Mouse (Mus musculus) layer of hippocampus, adult 2 months (tissue): ENCODE measurements around the gene Irak2. TPM values are rescaled to one million over a fixed set of nuclear protein-coding genes. Genes with fewer than 3 reads are reported as not detected.

Source experiments
- DNase-seq, 2 experiments: peaks; one replicate each; pipeline ENCODE4 v3.0.0; 2022; ENCODE audit warnings: low spot score in 2 of 2
- H3K27ac ChIP-seq: fragments of 200-600 bp; 2 replicates; pipeline ENCODE4 v1.8.1; 2022
- H3K4me3 ChIP-seq: fragments of 200-600 bp; 2 replicates; pipeline ENCODE4 v1.8.1; 2022; ENCODE audit warnings: mild to moderate bottlenecking
- CTCF ChIP-seq: fragments of 200-600 bp; conservative IDR thresholded peaks from 2 replicates; pipeline ENCODE4 v1.8.1; 2022; ENCODE audit warnings: antibody characterized with exemption, mild to moderate bottlenecking, moderate library complexity
- total RNA-seq, 2 experiments: library from RNA; stranded (reverse); gene quantifications; 2 replicates each; pipeline ENCODE4 v1.2.3; 2021

Gene Irak2
- total RNA-seq, 2 experiments from 2014 or later, result 16.6 to 18.8 TPM

DNA sequence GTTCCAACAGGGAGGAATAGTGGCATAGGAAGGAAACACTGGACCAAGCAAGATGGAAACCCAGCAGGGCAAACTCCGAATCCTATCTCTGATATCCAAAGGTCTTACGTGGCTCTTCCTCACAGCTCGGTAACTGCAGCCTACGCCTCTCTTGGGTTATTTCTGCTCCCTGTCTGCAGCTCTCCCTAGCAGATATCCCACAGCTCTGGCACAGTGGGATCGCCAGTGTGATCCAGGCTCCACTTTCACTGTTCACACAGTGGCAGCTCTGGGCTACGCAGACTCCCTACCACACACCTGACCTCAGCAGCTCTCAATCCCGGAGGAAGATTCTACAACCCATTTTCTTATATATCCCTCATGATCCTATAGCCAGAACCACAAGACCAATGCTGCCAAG is 24.1 kb upstream of the Irak2 start:
- no peak for TF ChIP-seq CTCF
- no peak for DNase-seq
- no peak overlapping the region for H3K4me3 ChIP-seq
- peak overlapping the region; percentile 90 for H3K27ac ChIP-seq

- Histone ChIP-seq H3K4me3 (no peak overlapping the region), H3K27ac (peak overlapping the region; percentile 90)
- no peak for TF ChIP-seq CTCF
- peak in 1 of 2 experiments; percentile 58 for DNase-seq
Observed at GRCm38 (mm10) chr6:113614997-113615396, 23.3 kb upstream of the Irak2 start.

GRCm38 (mm10) chr6:113615489-113615888 is 22.8 kb upstream of the Irak2 start:
- H3K4me3 ChIP-seq, result no peak overlapping the region
- peak in 1 of 2 experiments; percentile 56 for DNase-seq
- H3K27ac ChIP-seq, result peak overlapping the region; percentile 90
- TF ChIP-seq CTCF, result no peak

DNA sequence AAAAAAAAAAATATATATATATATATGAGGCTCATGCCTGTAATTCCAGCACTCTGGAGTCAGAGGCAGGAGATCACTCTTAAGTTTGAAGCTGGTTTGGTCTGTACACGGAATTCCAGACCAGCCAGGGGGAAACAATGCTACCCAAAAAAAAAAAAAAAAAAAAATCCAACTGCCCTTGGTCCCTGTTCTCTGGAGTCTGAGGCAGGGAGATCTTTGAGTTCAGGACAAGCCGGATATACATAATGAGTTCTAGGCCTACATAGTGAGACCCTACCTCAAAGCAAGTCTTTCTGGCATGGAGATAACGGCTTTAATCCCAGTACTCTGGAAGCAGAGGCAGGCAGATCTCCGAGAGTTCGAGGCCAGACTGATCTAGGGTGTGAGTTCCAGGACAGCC is 14.9 kb upstream of the Irak2 start:
- no peak for DNase-seq
- TF ChIP-seq CTCF, result no peak
- peak overlapping the region; percentile 98 for H3K27ac ChIP-seq
- H3K4me3 ChIP-seq, result peak overlapping the region; percentile 92

- DNase-seq, result peak; percentile 84 to 86
- TF ChIP-seq CTCF, result peak; percentile 42
- Histone ChIP-seq H3K4me3 (peak within 1 kb of the TSS; percentile 92), H3K27ac (peak within 1 kb of the TSS; percentile 98)
Observed at GRCm38 (mm10) chr6:113623941-113624751, 14.1 kb upstream of the Irak2 start, which contains the start of gene Vhl. Gene Vhl, plus strand, starts transcription at chr6:113623959.

- H3K27ac ChIP-seq, result peak overlapping the region; percentile 98
- no peak for DNase-seq
- no peak for TF ChIP-seq CTCF
- peak overlapping the region; percentile 92 for H3K4me3 ChIP-seq
Observed at GRCm38 (mm10) chr6:113624989-113625770, 13.1 kb upstream of the Irak2 start.

DNA sequence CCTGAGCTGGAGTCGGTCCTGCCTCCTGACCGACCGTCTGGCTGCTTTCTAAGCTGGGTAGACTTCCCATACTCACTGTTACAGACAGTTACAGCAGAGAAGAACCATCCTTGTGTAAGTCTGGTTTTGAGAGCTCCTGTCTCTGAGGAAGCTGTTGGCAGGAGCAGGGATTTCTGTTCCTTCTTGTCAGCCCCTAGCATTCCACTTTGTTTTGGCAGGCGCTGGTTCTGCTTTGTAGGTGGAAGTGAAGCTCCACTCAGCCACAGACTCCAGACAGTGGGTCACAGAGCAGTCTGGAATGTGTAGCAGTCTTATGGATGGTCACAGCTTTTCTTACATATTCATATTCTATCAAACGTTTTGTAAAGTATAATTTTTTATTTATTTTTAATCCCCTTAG is 7.9 kb upstream of the Irak2 start:
- Histone ChIP-seq H3K4me3 (no peak overlapping the region), H3K27ac (peak overlapping the region; percentile 64; the same call in 1 of the 2 replicates)
- no peak for TF ChIP-seq CTCF
- no peak for DNase-seq

GRCm38 (mm10) chr6:113632863-113633262 is 5.4 kb upstream of the Irak2 start:
- Histone ChIP-seq H3K4me3 (no peak overlapping the region), H3K27ac (no peak overlapping the region)
- no peak for TF ChIP-seq CTCF
- no peak for DNase-seq

DNA sequence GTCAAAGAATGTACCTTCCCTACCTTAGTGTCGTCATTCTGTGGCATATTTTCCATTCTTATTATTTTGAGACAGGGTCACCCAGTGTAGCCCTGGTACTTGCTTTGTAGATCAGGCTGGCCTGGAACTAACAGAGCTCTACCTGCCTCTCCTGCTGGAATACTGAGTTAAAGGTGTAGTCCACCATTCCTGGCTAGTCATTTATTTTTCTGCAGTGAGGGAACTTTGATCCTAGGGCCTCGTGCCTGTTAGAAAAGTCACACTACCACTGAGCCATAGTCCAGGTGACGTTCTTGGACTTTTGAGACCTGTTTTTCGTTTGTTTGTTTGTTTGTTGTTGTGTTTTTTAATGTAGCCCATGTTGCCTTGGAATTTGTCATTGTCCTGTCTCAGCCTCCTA is 934 bp downstream of the Irak2 start:
- peak overlapping the region; percentile 91; the same call in 1 of the 2 replicates for H3K27ac ChIP-seq

GRCm38 (mm10) chr6:113642605-113643004 is 4.3 kb downstream of the Irak2 start:
- TF ChIP-seq CTCF, result no peak
- DNase-seq, result no peak
- H3K4me3 ChIP-seq, result no peak overlapping the region

More for the DNA sequence above, 934 bp downstream of the Irak2 start:
- TF ChIP-seq CTCF, result no peak
- DNase-seq, result no peak
- peak overlapping the region; percentile 86 for H3K4me3 ChIP-seq

GRCm38 (mm10) chr6:113643021-113643420 is 4.8 kb downstream of the Irak2 start:
- peak overlapping the region; percentile 36; the same call in 1 of the 2 replicates for H3K27ac ChIP-seq
- H3K4me3 ChIP-seq, result no peak overlapping the region
- TF ChIP-seq CTCF, result no peak
- DNase-seq, result no peak

More at GRCm38 (mm10) chr6:113642605-113643004, 4.3 kb downstream of the Irak2 start:
- peak overlapping the region; percentile 36; the same call in 1 of the 2 replicates for H3K27ac ChIP-seq

GRCm38 (mm10) chr6:113643967-113644366 is 5.7 kb downstream of the Irak2 start:
- DNase-seq, result no peak
- TF ChIP-seq CTCF, result no peak
- no peak overlapping the region for H3K4me3 ChIP-seq
- peak overlapping the region; percentile 83 for H3K27ac ChIP-seq

DNA sequence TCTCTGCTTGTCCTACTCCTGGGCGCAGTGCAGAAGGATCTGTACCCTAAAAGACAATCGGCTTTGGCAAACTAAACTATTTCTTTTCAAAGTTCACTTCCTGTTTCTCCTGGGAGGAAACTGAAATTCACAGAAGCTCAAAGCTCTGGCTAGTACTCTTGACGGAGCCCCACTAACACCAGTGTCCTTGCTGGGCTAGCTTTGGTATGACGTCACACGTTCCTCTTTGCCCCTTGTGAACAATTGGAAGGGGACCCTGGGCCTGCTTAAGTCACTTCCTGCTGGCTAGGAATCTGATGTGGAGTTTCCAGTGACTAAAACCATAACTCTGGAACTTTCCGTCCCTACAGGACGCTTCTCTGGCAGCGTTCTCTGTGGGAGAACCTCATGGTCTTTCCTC is 6.5 kb downstream of the Irak2 start:
- Histone ChIP-seq H3K4me3 (no peak overlapping the region; the same call in 1 of the 2 replicates), H3K27ac (peak overlapping the region; percentile 83)
- no peak for DNase-seq
- TF ChIP-seq CTCF, result no peak
